In the genomic region with DNA sequence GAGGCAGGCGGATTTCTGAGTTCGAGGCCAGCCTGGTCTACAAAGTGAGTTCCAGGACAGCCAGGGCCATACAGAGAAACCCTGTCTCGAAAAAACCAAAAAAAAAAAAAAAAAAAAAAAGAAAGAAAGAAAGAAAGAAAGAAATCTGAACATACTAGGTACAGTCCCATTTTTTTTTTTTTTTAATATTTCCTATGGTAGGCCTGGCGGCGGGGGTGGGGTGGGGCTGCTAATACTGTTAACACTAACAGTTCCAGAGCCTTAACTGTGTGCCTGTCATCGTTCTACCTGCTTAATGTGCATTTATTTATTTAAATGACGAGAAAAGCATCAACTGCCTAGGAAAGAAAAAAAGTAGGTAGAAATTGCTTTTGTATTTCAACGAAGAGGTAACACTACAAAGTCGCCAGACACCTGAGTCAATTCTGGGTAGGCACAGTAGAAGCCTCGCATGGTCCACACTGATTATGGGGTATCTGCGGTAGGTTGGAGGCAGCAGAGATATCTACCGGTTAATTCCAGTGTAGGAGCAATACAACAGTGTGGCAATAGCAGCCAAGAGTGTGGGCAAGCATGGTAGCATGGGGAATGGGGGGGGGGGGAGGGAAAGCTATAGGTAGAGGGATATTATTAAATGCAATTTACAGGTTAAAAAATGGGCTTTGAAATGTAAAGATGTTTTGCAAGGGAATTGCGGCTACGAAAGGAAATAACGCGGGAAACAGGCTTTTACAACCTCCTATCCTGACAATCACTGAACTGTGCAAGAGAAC, we compare ENCODE assay signal across 8 mouse cellular contexts. TPM values are rescaled to one million over a fixed set of nuclear protein-coding genes. Genes with fewer than 3 reads are reported as not detected.
DNase-seq lines count a peak whose midpoint lies in the region; ATAC-seq and TF ChIP-seq lines count a peak whose summit lies in the region.

No protein-coding gene starts in this region.

- H3K4me2 ChIP-seq in lung, embryonic 16.5 days (ENCODE audit: low read depth, low read length): peak overlapping the region; percentile 82
- peak overlapping the region; percentile 71 for H3K4me2 ChIP-seq in hindbrain, postnatal 0 days (ENCODE audit: low read depth, low read length)
- H3K4me2 ChIP-seq in midbrain, postnatal 0 days (ENCODE audit: low read depth, low read length, poor library complexity, severe bottlenecking): peak overlapping the region; percentile 71

- no peak for TF ChIP-seq CTCF in hindbrain, postnatal 0 days (IDR thresholded peaks at IDR 0.05; ENCODE audit: low read depth)
- TF ChIP-seq CTCF in midbrain, postnatal 0 days (IDR thresholded peaks at IDR 0.05): no peak

- peak; percentile 41 for ATAC-seq in lung, embryonic 16.5 days (ENCODE audit: low read depth)
- ATAC-seq in hindbrain, postnatal 0 days: peak; percentile 44
- ATAC-seq in midbrain, postnatal 0 days (ENCODE audit: low FRiP score): peak; percentile 43; the same call in 1 of the 2 replicates

- peak overlapping the region; percentile 95 for H3K27ac ChIP-seq in lung, embryonic 16.5 days (ENCODE audit: low read length)
- H3K27ac ChIP-seq in embryonic facial prominence, embryonic 10.5 days (replicated peaks): peak overlapping the region; percentile 98
- peak overlapping the region; percentile 97 for H3K27ac ChIP-seq in hindbrain, postnatal 0 days
- peak overlapping the region; percentile 97 for H3K27ac ChIP-seq in midbrain, postnatal 0 days (ENCODE audit: low read depth, low read length)

- H3K4me3 ChIP-seq in lung, embryonic 16.5 days (ENCODE audit: low read length): peak overlapping the region; percentile 73
- H3K4me3 ChIP-seq in embryonic facial prominence, embryonic 10.5 days: peak overlapping the region; percentile 72
- peak overlapping the region; percentile 45 for H3K4me3 ChIP-seq in hindbrain, postnatal 0 days (ENCODE audit: low read length)
- H3K4me3 ChIP-seq in midbrain, postnatal 0 days (ENCODE audit: low read depth, low read length): peak overlapping the region; percentile 43

- peak overlapping the region; percentile 89 for H3K9ac ChIP-seq in lung, embryonic 16.5 days (ENCODE audit: low read length)
- peak overlapping the region; percentile 61 for H3K9ac ChIP-seq in hindbrain, postnatal 0 days (replicated peaks; ENCODE audit: low read length)
- H3K9ac ChIP-seq in midbrain, postnatal 0 days (replicated peaks; ENCODE audit: low read length, poor library complexity, severe bottlenecking): peak overlapping the region; percentile 58

- DNase-seq in lung, postnatal 25 days (ENCODE audit: low spot score): no peak
- no peak for DNase-seq in embryonic facial prominence, embryonic 10.5 days (ENCODE audit: low spot score)
- peak; percentile 34 for DNase-seq in hindbrain, postnatal 0 days (ENCODE audit: low spot score)
- no peak for DNase-seq in midbrain, postnatal 0 days (ENCODE audit: low spot score)
- DNase-seq in right cerebral cortex, postnatal 25 days: no peak
- no peak for DNase-seq in layer of hippocampus, postnatal 25 days (ENCODE audit: extremely low spot score in 1 of 2, low spot score in 1 of 2)
- no peak for DNase-seq in kidney, postnatal 14 days

- H3K4me1 ChIP-seq in lung, embryonic 16.5 days (replicated peaks; ENCODE audit: control insufficient read depth, insufficient read depth, low read length): 0 out of 2 replicates have a peak, but pooled peaks cover 4% of the 10 kb centered on the region
- H3K4me1 ChIP-seq in embryonic facial prominence, embryonic 10.5 days: peaks cover 7% of the 10 kb centered on the region; the same call in 1 of the 2 replicates
- H3K4me1 ChIP-seq in hindbrain, postnatal 0 days (ENCODE audit: insufficient read depth, low read length): no peaks in the 10 kb centered on the region
- H3K4me1 ChIP-seq in midbrain, postnatal 0 days (ENCODE audit: insufficient read depth, low read length): no peaks in the 10 kb centered on the region

- no peaks in the 10 kb centered on the region for H3K27me3 ChIP-seq in lung, embryonic 16.5 days (ENCODE audit: control insufficient read depth, insufficient read depth, low read depth, low read length)
- no peaks in the 10 kb centered on the region for H3K27me3 ChIP-seq in embryonic facial prominence, embryonic 10.5 days (replicated peaks; ENCODE audit: low read depth, poor library complexity, severe bottlenecking)
- no peaks in the 10 kb centered on the region for H3K27me3 ChIP-seq in hindbrain, postnatal 0 days (ENCODE audit: insufficient read depth, low read length)
- H3K27me3 ChIP-seq in midbrain, postnatal 0 days (ENCODE audit: insufficient read depth, low read length): no peaks in the 10 kb centered on the region

- H3K36me3 ChIP-seq in lung, embryonic 16.5 days (ENCODE audit: control insufficient read depth, insufficient read depth, low read length): peaks cover 7% of the 10 kb centered on the region
- peaks cover 32% of the 10 kb centered on the region for H3K36me3 ChIP-seq in embryonic facial prominence, embryonic 10.5 days (replicated peaks)
- no peaks in the 10 kb centered on the region for H3K36me3 ChIP-seq in hindbrain, postnatal 0 days (ENCODE audit: insufficient read depth, low read length)
- peaks cover 5% of the 10 kb centered on the region; the same call in 1 of the 2 replicates for H3K36me3 ChIP-seq in midbrain, postnatal 0 days (ENCODE audit: insufficient read depth, low read length)

- H3K9me3 ChIP-seq in lung, embryonic 16.5 days (ENCODE audit: control insufficient read depth, low read length): no peaks in the 10 kb centered on the region
- no peaks in the 10 kb centered on the region for H3K9me3 ChIP-seq in embryonic facial prominence, embryonic 10.5 days
- no peaks in the 10 kb centered on the region for H3K9me3 ChIP-seq in hindbrain, postnatal 0 days (ENCODE audit: low read length)
- no peaks in the 10 kb centered on the region for H3K9me3 ChIP-seq in midbrain, postnatal 0 days (ENCODE audit: low read length)

- WGBS in lung, embryonic 16.5 days: 34% methylated on average over 15 of the region's 16 CpGs
- 53% methylated on average over 16 of the region's 16 CpGs for WGBS in embryonic facial prominence, embryonic 10.5 days
- WGBS in hindbrain, postnatal 0 days: 45% methylated on average over 15 of the region's 16 CpGs
- 41% methylated on average over 15 of the region's 16 CpGs for WGBS in midbrain, postnatal 0 days

RNA-seq across cellular contexts. Expression of gene Itfg2, which starts 1.0 kb away (rescaled TPM):
- 29.6 and 32.2 TPM in 2 replicates for polyA plus RNA-seq in lung, embryonic 16.5 days (2015; fragmentation: Nextera tagmentation; extraction: Ambion mirVana)
- 39.0 and 43.7 TPM in 2 replicates for polyA plus RNA-seq in embryonic facial prominence, embryonic 10.5 days (2016; fragmentation: Nextera tagmentation; extraction: Ambion mirVana)
- total RNA-seq in hindbrain, postnatal 0 days (2014; rRNA removed): 33.7 and 80.8 TPM in 2 replicates
- 34.0 and 34.1 TPM in 2 replicates for polyA plus RNA-seq in hindbrain, postnatal 0 days (2015; fragmentation: Nextera tagmentation; extraction: Ambion mirVana)
- total RNA-seq in midbrain, postnatal 0 days (2014; rRNA removed): 37.3 and 40.2 TPM in 2 replicates
- 37.4 and 41.5 TPM in 2 replicates for polyA plus RNA-seq in midbrain, postnatal 0 days (2015; fragmentation: Nextera tagmentation; extraction: Ambion mirVana)
- 10 to 100 TPM; 19.8 to 25.3 TPM for total RNA-seq in layer of hippocampus, postnatal 25 days (2021)

RNA-seq across cellular contexts. Expression of gene Fkbp4, which starts 14.8 kb away (rescaled TPM):
- polyA plus RNA-seq in lung, embryonic 16.5 days (2015; fragmentation: Nextera tagmentation; extraction: Ambion mirVana): 400 and 427 TPM in 2 replicates
- 813 and 858 TPM in 2 replicates for polyA plus RNA-seq in embryonic facial prominence, embryonic 10.5 days (2016; fragmentation: Nextera tagmentation; extraction: Ambion mirVana)
- 161 and 164 TPM in 2 replicates for total RNA-seq in hindbrain, postnatal 0 days (2014; rRNA removed)
- 238 and 246 TPM in 2 replicates for polyA plus RNA-seq in hindbrain, postnatal 0 days (2015; fragmentation: Nextera tagmentation; extraction: Ambion mirVana)
- 164 and 180 TPM in 2 replicates for total RNA-seq in midbrain, postnatal 0 days (2014; rRNA removed)
- polyA plus RNA-seq in midbrain, postnatal 0 days (2015; fragmentation: Nextera tagmentation; extraction: Ambion mirVana): 245 and 253 TPM in 2 replicates
- total RNA-seq in layer of hippocampus, postnatal 25 days (2021): 100 to 1,000 TPM; 107 to 120 TPM

RNA-seq across cellular contexts. Expression of gene Nrip2, which starts 24.6 kb away (rescaled TPM):
- polyA plus RNA-seq in lung, embryonic 16.5 days (2015; fragmentation: Nextera tagmentation; extraction: Ambion mirVana): 3.5 and 3.6 TPM in 2 replicates
- polyA plus RNA-seq in embryonic facial prominence, embryonic 10.5 days (2016; fragmentation: Nextera tagmentation; extraction: Ambion mirVana): 2.0 and 2.2 TPM in 2 replicates
- 8.4 and 13.5 TPM in 2 replicates for total RNA-seq in hindbrain, postnatal 0 days (2014; rRNA removed)
- polyA plus RNA-seq in hindbrain, postnatal 0 days (2015; fragmentation: Nextera tagmentation; extraction: Ambion mirVana): 9.8 and 10.8 TPM in 2 replicates
- total RNA-seq in midbrain, postnatal 0 days (2014; rRNA removed): 11.6 and 12.6 TPM in 2 replicates
- polyA plus RNA-seq in midbrain, postnatal 0 days (2015; fragmentation: Nextera tagmentation; extraction: Ambion mirVana): 13.0 and 14.5 TPM in 2 replicates
- total RNA-seq in layer of hippocampus, postnatal 25 days (2021): 10 to 100 TPM; 15.6 to 18.6 TPM

RNA-seq across cellular contexts. Expression of gene Gm44596, which starts 48.4 kb away (rescaled TPM):
- not detected in 2 replicates for polyA plus RNA-seq in lung, embryonic 16.5 days (2015; fragmentation: Nextera tagmentation; extraction: Ambion mirVana)
- polyA plus RNA-seq in embryonic facial prominence, embryonic 10.5 days (2016; fragmentation: Nextera tagmentation; extraction: Ambion mirVana): not detected in 2 replicates
- total RNA-seq in hindbrain, postnatal 0 days (2014; rRNA removed): not detected in 2 replicates
- not detected in 2 replicates for polyA plus RNA-seq in hindbrain, postnatal 0 days (2015; fragmentation: Nextera tagmentation; extraction: Ambion mirVana)
- not detected in 2 replicates for total RNA-seq in midbrain, postnatal 0 days (2014; rRNA removed)
- polyA plus RNA-seq in midbrain, postnatal 0 days (2015; fragmentation: Nextera tagmentation; extraction: Ambion mirVana): not detected in 2 replicates
- total RNA-seq in layer of hippocampus, postnatal 25 days (2021): not detected

RNA-seq across cellular contexts. Expression of gene Tex52, which starts 48.4 kb away (rescaled TPM):
- 0.31 and 0.65 TPM in 2 replicates for polyA plus RNA-seq in lung, embryonic 16.5 days (2015; fragmentation: Nextera tagmentation; extraction: Ambion mirVana)
- polyA plus RNA-seq in embryonic facial prominence, embryonic 10.5 days (2016; fragmentation: Nextera tagmentation; extraction: Ambion mirVana): 0.18 and 0.55 TPM in 2 replicates
- total RNA-seq in hindbrain, postnatal 0 days (2014; rRNA removed): 1.4 TPM in 1 of 2 replicates, not detected in the other
- 0.20 and 0.25 TPM in 2 replicates for polyA plus RNA-seq in hindbrain, postnatal 0 days (2015; fragmentation: Nextera tagmentation; extraction: Ambion mirVana)
- total RNA-seq in midbrain, postnatal 0 days (2014; rRNA removed): 1.0 and 2.0 TPM in 2 replicates
- 0.29 and 0.39 TPM in 2 replicates for polyA plus RNA-seq in midbrain, postnatal 0 days (2015; fragmentation: Nextera tagmentation; extraction: Ambion mirVana)
- total RNA-seq in layer of hippocampus, postnatal 25 days (2021): 1 to 10 TPM in 1 of 2 experiments, under 1 TPM in 1; 0.94 to 1.2 TPM
